Mouse (Mus musculus): ENCODE measurements around the gene Nipbl.

The Nipbl gene

DNA sequence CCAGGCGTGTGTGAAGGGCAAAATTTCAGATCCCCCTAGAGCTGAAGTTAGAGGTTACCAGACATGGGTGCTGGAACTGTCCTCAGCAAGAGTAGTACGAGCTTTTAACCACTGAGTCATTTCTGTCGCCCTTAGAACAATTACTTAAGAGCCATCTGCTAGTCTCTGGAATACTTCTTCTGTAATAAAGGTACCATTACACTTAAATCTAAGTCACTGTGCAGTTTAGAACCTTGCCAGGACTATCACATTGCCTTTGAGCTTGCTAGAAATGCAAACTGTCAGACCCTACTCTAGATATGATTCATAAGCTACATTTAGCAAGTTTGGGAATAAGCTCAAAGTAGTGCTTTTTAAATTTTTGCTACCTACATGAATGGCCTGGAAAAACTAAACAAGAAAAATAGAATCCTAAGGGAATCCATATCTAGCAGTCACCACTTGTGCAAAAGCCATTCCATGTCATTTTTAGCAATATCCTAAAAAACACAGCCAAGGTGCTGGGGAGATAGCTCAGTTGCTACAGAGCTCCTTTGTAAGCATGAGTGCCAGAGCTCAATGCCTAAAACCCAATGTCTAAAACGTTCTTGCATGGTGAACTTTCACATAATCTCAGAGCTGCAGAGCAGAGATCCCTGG is 27.6 kb downstream of the Nipbl start:
- no peak for DNase-seq (ENCODE audit: low spot score)

DNA sequence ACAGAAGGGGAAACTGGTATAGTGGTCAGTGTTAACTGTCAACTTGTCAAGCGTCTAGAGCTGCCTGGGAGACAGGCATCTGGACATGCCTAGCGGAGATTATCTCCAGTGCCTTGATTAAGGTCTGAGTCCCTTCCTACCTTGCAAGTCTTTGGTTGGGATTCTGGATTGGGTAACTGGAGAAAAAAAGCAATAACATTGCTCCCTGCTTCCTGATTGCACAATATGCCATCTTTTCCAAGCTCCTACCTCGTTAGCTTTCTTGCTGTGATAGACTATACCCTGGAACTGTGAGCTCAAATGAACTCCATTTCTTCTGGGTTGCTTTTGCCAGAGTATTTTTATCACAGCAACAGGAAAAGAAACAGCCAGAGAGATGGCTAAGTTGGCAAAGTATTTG is 30.9 kb downstream of the Nipbl start:
- DNase-seq (ENCODE audit: low spot score), result no peak

DNA sequence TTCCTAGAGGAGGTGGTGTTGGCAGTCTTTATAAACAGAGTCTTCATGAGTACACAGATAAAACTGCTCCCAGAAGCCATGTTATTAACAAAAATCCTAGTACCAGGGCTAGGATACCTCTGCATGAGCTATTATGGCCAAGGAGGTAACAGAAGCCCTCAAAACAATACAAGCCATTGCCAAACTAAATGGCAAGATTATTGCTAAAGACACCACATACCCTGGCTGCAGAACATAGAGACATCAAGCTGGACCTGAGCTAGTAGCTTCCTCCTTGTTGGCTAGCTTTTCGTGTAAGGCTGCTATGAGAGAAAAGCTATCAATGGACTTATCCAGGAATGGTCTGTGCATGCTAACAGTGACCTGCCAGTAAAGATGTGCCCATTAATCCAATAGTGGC is 32.4 kb downstream of the Nipbl start:
- no peak for DNase-seq (ENCODE audit: low spot score)

DNA sequence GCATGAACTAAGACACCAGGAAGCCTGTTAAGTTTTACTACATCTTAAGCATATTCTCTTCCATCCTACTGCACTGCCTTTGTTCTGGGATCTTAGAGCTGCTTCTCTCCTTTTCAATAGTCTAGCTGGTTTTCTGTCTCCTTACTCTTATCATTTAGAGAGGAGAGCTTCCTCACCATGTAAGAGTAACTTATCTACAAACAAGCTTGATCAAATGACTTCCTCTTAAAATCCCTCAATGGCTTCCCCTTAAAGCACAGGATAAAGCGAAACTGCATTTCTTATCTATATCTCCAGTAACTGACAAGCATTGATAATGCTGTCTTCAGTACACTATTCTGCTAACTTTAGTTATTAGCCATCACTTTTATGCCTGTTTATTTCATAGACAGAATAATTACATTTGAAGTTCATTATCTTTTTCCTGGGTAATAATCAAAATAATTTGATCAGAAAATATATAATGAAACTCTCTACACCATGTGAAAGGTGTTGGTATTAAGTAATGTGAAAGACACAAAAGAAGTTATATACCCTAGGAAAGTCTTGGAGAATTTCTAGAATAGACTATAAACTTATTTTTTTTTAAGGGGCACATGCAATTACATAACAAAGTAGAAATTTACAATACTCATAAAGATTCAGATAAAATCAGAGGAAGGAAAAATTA is 33.0 kb downstream of the Nipbl start:
- no peak for DNase-seq (ENCODE audit: low spot score)

DNA sequence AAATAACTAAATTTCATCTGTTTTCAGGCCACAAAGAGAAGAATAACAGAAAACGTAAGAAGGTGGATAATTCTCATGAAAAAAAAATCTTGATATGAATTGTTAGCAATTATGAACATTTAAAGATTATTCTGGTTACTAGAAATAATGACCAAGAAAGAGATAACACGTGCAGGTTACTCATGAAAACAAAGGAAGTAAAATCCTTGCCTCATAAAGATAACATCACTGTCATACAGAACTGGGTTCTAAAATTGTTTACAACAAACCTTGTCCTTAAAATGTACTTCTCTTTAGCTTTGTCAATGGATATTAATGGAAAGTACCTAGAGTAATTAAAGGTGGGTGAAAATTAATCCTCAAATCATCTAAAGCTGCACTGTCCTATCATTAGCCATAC is 37.2 kb downstream of the Nipbl start:
- DNase-seq (ENCODE audit: low spot score), result no peak

DNA sequence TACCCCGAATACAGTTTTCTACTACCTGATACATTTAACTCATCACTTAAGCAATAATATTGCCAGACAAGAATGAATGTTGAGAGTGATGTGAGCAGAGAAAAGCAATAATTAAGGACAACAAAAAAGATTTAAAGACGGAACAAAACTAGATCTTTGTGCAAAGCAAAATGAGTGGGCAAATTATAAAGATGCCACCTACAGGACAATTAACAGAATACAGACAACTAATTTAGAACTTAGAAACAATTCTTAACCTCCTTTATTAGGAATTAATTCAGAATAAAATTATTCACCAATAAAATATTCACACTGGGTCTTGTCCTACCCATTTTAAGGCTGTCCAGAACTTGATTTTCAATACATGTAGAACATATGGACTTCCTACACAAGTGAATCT is 38.0 kb downstream of the Nipbl start:
- no peak for DNase-seq (ENCODE audit: low spot score)

DNA sequence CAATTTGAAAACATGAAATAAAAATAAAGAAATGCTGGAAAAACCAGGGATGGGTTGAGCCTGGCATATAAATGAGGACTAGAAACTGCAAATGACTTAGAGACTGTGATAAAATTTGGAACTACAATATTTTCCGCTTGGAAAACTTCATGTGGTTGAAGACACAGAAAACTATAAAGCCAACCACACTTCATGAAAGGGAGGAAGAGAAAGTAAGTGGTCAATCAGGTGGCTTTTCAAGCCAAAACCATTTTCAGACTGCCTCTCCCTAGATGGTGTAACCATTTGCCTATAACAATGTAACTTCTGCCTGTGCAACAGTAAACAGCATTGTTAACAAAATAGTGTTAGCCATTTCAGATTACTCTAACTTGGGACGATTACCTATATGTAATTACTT is 41.7 kb downstream of the Nipbl start:
- DNase-seq (ENCODE audit: low spot score), result no peak

DNA sequence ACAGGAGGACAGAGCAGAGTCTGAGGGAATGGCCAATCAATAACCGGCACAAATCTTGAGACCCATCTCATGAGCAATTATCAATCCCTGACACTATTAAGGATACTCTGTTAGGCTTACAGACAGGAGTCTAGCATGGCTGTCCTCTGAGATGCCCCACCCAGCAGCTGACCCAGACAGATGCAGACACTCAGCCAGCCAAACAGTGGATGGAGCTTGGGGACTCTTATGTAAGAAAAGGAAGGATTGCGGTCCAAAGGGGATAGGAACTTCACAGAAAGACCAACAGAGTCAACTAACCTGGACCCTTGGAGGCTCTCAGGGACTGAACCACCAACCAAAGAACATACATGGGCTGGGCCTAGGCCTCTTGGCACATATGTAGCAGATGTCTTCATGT is 42.7 kb downstream of the Nipbl start:
- DNase-seq (ENCODE audit: low spot score), result no peak

DNA sequence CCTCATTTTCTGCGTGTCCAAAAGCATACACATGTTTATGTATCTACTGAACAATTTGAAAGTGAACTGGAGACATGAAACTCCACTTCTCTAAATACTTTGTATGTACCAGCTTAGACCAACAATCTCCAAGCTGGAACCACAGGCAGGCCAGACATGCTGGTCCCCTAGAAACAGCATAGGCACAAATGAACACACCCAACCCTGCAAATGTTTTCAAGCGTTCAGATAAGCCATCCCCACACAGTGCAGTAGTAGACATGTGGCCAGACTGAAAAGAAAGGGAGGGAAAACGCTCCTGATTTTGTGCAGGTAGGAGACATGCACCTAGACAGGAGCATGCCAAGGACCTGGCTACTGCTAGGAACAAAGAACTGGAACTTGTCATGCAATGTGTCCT is 52.5 kb downstream of the Nipbl start:
- no peak for DNase-seq (ENCODE audit: low spot score)

DNA sequence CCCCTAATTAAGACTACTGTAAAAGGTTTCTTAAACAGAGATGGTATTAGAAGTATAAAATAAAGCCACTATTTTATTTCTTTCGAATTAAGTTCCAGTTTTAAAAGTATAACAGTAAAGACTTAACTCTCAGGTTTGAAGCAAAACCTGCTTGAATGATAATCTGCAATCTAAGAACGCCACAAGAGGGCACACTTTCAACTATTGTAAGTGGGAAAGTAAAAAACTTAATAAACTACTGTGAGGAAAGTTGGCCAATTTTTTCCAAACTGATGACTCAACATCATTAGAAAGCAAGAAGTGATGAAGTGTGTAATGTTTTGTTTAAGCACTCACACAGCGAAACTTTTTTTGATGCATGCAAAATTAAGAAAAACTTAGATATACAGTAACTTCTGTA is 62.0 kb downstream of the Nipbl start:
- DNase-seq (ENCODE audit: low spot score), result peak; percentile 56

DNA sequence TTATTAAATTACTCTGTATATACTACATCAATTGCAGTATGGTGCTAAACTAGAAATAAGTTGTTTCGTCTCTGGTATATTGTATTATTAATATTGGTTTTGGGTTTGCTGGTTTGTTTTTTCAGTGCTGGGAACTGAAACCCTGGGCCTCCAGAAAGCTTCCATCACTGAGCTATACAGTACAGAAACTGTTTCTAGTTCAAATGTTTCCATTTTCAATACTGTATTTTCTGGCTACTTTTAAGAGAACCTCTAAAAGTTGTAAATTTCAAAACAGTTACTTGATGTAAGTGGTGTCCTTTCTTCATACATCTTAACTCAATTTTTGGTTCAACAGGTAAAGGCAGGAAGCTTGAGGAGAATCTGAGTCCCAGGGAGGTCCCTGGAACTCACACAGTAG is 68.6 kb downstream of the Nipbl start:
- no peak for DNase-seq (ENCODE audit: low spot score)

DNA sequence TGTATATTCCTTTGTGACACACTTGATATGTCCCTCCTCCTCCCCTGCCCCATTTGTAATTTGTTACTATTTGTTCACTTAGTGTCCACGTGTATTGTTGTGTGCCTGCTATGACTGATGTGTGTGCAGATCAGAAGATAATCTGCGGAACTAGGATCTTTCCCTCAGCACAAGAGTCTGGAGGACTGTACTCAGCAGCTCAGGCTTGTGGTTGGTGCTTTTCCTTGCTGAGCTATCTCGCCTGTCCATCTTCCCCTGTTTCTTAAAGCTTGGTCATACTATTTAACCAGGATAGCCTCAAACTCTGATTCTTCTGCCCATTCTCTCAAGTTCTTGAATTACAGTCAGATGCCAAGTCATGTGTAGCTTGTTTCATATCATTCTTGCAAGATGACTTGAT is 69.5 kb downstream of the Nipbl start:
- DNase-seq (ENCODE audit: low spot score), result no peak

DNA sequence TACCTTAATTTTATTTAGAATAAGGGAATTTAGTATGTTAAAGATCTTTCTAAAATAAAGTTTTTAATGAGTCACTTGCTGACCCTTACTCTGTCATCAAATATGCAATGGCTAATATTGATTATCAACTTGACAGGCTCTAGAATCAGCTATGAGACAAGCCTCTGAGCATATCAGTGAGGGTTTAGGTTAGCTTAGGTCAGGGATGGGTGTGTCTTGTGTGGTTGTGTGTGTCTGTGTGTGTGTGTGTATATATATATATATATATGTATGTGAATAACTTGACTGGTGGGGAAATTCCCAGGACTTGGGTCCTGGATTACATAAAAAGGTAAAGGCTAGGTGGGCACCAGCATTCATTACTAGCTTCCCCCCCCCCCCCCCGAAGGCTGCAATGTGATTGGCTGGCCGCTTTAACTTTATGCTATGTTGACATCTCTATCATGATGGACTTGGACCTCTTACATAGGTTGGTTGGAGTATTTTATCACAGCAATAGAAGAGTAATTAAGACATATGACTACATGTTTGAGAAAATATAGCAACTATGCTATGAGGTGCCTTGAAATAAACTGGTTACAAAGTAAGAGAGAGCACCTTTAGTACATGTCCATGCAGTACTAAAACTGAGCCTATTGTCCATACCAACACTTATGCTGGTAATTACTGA is 97.0 kb downstream of the Nipbl start:
- no peak for DNase-seq (ENCODE audit: low spot score)

DNA sequence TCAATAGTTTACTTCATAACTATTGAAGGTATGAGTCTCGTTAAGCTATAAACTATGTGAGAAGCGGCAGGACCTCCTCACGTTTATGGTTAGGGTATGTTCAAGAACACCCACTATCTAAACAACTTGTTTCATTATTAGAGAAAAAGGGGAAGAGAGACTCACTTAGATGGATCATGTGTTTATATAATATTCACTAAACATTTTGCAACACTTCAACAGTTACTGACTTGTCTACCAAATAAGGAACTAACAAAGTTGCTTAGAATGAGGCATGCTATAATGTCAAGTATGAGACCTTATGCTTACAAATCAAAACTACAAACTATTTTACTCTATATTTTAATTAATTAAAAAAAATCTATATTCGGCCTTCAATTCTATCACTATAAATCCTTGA is 103.7 kb downstream of the Nipbl start:
- DNase-seq (ENCODE audit: low spot score), result no peak

DNA sequence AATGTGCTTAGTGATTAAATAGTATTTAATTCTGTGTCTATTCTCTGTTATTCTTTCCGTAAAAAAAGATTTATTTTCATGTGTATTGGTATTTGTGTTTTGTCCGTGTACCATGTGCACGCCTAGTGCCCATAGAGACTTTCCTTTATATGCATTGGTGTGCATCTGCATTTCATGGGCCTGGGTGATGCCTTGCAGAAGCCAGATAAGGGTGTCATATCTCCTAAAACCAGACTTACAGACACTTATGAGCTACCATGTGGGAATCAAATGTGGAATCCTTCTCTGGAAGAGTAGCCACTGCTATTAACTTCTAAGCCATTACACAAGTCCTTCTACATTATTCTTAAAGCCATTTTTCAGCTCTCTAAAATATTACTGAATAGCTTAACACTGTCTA is 112.7 kb downstream of the Nipbl start:
- DNase-seq (ENCODE audit: low spot score), result no peak

DNA sequence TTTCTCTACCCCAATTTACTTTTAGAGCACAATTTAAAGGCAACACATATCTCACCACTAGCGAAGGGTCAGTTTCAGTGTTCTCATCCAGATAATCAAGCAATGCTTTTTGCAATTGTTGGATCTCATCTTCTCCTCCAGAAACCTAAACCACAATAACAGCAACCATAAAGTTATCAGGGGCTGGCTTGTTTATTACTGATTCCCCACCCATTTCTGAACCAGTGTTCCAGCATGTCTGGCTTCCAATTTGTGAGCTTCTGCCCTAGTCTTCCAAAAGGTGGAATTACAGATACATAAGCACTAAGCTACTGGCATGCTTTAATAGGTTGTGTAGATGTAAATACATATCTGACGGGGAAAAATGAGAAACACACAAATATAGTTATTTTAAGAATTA is 118.6 kb downstream of the Nipbl start:
- DNase-seq (ENCODE audit: low spot score), result no peak

DNA sequence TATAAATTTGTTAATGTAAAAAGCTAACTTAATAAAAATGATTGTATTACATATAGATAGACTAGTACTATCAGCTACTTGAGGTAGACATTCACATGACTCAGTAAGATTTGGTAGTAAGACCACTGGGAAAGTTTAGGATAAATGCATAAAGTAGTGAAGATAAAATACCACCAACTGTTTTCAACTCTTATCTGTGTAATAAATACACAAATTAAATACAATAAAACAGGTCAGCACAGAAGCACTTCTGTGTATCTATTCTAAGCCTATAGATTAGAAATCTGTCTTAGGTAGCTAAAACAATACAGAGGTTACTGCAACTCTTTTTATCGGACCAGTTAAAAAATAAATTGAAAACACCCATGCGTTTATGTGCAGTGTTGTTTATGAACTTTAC is 119.4 kb downstream of the Nipbl start:
- DNase-seq (ENCODE audit: low spot score), result no peak

DNA sequence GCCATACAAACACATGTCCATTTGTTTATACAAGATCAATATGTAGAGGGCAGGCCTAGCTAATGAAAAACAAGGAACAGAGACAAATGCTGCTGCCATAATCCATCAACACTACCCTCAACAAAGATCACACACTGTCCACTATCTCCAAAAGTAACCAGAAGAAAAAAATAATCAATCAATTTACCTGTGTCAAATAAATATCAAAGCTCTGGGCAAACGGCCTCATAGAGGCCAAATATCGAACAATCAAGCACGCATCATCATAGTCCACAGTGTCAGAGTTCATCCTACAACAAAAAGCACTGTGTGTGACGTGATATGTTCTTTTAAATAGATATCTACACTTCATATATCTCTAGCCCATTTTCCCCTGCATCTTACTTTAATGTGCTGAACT is 120.2 kb downstream of the Nipbl start:
- no peak for DNase-seq (ENCODE audit: low spot score)

DNA sequence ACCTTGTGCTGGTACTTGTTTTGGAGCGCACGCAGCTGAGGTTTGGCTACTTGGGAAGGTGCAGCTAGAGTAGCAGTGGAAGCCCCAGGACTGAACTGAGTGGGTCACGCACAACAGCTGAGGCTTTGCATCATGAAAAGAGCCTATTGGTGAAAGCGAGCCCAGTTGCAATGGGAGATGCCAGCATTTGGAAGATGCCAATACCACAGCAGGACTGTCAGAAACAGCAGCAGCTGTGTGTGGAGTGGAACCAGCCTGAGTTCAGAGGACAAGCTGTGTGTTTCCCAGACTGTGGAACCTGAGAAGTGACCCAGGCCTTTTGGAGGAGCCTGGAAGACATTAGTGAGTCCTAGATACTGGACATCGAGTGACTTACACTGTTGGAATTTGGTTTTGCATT is 122.8 kb downstream of the Nipbl start:
- no peak for DNase-seq (ENCODE audit: low spot score)

DNA sequence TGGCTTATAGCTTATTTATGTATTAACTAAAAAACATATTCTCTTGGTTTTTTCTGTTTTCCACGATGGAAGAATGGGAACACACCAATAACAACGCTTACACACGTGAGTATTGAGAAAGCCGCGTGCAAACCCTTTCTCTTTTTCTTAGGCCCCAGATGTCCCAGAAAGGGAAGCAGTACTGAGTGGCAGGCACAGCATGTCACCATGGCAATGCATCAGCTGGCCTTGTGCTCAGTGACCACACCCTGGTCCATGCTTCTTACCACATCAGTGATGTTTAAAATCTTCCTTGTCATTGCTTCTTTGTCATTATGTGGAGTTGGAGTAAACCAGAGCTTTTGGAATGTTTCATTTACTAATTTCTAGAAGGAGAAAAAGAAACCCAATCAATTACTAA is 125.1 kb downstream of the Nipbl start:
- peak; percentile 5 for DNase-seq (ENCODE audit: low spot score)

DNA sequence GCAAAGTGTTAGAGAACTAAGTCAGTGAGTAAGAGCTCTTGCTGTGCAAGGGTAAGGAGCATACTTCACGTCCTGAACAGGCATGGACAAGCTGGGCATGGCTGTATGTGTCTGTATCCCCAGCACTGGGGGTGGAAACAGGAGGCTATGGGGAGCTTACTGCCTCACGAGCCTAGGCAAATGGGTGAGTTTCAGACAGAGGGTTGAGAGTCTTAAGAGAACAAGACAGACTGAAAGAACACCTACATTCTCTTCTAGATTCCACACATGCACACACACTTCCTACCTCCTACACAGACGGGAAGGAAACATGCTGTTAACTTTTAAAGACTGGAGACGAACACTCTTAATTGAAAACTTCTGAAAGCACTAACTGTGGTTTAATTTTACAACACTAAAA is 126.9 kb downstream of the Nipbl start:
- DNase-seq (ENCODE audit: low spot score), result no peak

DNA sequence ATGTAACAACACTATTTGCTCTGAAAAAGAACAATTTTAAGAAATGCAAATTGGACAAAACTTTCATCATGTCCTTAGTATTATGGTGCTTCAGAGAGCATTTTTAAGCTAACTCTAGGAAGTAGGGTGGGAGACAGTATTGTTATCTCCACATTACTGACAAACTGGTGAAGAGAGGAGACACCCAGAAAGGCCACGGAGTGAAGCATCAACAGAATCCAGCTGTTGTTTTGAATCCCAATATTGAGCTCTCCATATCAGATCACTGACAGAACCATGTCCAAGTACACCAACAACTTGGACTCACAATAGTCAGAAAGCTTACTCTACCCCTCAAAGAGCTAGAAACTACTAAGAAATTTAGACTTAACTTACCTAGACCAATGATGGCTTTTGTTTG is 138.8 kb downstream of the Nipbl start:
- DNase-seq (ENCODE audit: low spot score), result no peak

DNA sequence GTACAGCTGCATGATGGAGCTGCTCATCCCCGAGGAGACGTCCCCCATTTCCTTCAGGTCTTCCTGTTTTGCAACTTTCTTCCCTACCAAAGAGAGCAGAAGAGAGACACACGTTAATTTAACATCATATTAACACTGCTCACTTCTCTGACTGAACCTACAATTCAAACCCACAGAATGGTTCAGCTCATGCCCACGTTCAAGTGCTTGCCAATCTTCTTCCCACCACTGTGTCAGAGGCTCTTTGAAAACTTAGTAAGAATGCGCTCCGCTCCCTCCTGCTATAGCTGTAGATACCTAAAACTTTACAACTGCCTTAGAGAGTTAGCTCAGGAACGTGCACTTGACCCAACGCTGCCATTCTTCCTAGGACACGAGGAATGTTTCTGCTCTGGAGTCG is 141.3 kb downstream of the Nipbl start:
- no peak for DNase-seq (ENCODE audit: low spot score)

DNA sequence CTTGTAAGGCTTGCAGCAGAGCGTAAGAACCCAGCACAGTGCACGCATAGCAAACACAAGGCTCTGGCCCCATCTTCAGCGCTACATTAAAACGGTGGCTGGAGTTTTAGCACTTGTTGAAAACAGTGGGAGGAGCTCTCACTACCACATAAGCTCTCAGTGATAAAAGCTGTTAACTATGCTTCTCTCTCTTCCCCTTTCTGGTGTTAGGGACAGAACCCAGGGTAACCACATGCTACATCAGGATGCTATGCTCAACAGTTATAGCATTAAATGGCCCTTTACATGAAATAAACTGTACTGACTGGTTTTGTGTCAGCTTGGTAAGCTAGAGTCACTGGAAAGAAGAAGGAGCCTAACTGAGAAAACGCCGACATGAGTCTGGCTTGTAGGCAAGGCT is 150.1 kb downstream of the Nipbl start:
- no peak for DNase-seq (ENCODE audit: low spot score)
